Mouse (Mus musculus) kidney, embryonic 16.5 days (tissue): ENCODE results near the gene Gm49486. TPM values are rescaled to one million over a fixed set of nuclear protein-coding genes. Genes with fewer than 3 reads are reported as not detected.

Source experiments
- ATAC-seq: fragments of 200-750 bp; cut with Nextera tagmentation; 2 replicates; pipeline ENCODE4 v1.8.0; 2017; ENCODE audit warnings: moderate TSS enrichment; ENCODE audit not compliant: low FRiP score, low TSS enrichment
- H3K27ac ChIP-seq: fragments of 300-500 bp; sonication (generic); 2 replicates; pipeline ENCODE4 v1.5.1; 2014; ENCODE audit warnings: low read length
- H3K27me3 ChIP-seq: fragments of 300-500 bp; sonication (generic); 2 replicates; pipeline ENCODE4 v1.6.1; 2014; ENCODE audit warnings: low read length, control low read depth, mixed read lengths; ENCODE audit not compliant: insufficient read depth
- H3K36me3 ChIP-seq: fragments of 300-500 bp; sonication (generic); 2 replicates; pipeline ENCODE4 v1.6.1; 2014; ENCODE audit warnings: low read length, control low read depth, mixed read lengths; ENCODE audit not compliant: insufficient read depth
- H3K4me1 ChIP-seq: fragments of 300-500 bp; sonication (generic); 2 replicates; pipeline ENCODE4 v1.6.1; 2014; ENCODE audit warnings: low read length, control low read depth, mixed read lengths; ENCODE audit not compliant: insufficient read depth
- H3K4me2 ChIP-seq: fragments of 300-500 bp; sonication (generic); replicated peaks from 2 replicates; pipeline ENCODE4 v1.6.1; 2014; ENCODE audit warnings: low read depth, low read length
- H3K4me3 ChIP-seq: fragments of 300-500 bp; sonication (generic); 2 replicates; pipeline ENCODE4 v1.5.1; 2014; ENCODE audit warnings: mild to moderate bottlenecking, low read length
- H3K9ac ChIP-seq: fragments of 300-500 bp; sonication (generic); replicated peaks from 2 replicates; pipeline ENCODE4 v1.6.1; 2014; ENCODE audit warnings: low read length
- H3K9me3 ChIP-seq: fragments of 300-500 bp; sonication (generic); 2 replicates; pipeline ENCODE4 v1.6.1; 2016; ENCODE audit warnings: low read length, control low read depth
- WGBS: fragments of 180-500 bp; shearing (Covaris S2); extraction: QIAGEN DNeasy Blood & Tissue Kit; methylation state at CpG from one replicate; pipeline ENCODE4 v1.1.7; 2014; 5-methylcytosine and 5-hydroxymethylcytosine counted together
- polyA plus RNA-seq: library from polyadenylated mRNA; unstranded; fragments of >200 nt; fragmentation: Nextera tagmentation; extraction: Ambion mirVana; gene quantifications from 2 replicates; pipeline ENCODE4 v1.2.1, GENCODE M21; 2015

Gene Gm49486
- polyA plus RNA-seq, 1 experiment from 2014 or later: 0.55 TPM

- no peak overlapping the region for H3K4me2 ChIP-seq
- no peaks in the 10 kb centered on the region for H3K9me3 ChIP-seq
- 63% methylated on average over 3 of the region's 3 CpGs for WGBS
- no peaks in the 10 kb centered on the region; the same call in none of the 2 replicates for H3K36me3 ChIP-seq
- no peak overlapping the region for H3K4me3 ChIP-seq
- peaks cover 5% of the 10 kb centered on the region; the same call in 1 of the 2 replicates for H3K4me1 ChIP-seq
- no peaks in the 10 kb centered on the region for H3K27me3 ChIP-seq
- no peak overlapping the region for H3K27ac ChIP-seq
- no peak overlapping the region for H3K9ac ChIP-seq
- no peak for ATAC-seq
Measured at GRCm38 (mm10) chr15:79290340-79290739, 61.1 kb downstream of the Gm49486 start.

- H3K4me3 ChIP-seq: no peak overlapping the region
- 87% methylated on average over 9 of the region's 9 CpGs for WGBS
Measured at GRCm38 (mm10) chr15:79292779-79293178, 63.6 kb downstream of the Gm49486 start.

GRCm38 (mm10) chr15:79298553-79298952 is 69.4 kb downstream of the Gm49486 start:
- no peak overlapping the region for H3K27ac ChIP-seq
- H3K9ac ChIP-seq: no peak overlapping the region
- no peaks in the 10 kb centered on the region for H3K27me3 ChIP-seq
- 83% methylated on average over 6 of the region's 6 CpGs for WGBS
- H3K4me3 ChIP-seq: no peak overlapping the region
- no peaks in the 10 kb centered on the region for H3K4me1 ChIP-seq
- H3K9me3 ChIP-seq: no peaks in the 10 kb centered on the region
- no peak for ATAC-seq
- H3K4me2 ChIP-seq: no peak overlapping the region
- 0 out of 2 replicates have a peak, but pooled peaks cover 2% of the 10 kb centered on the region for H3K36me3 ChIP-seq

More at GRCm38 (mm10) chr15:79292779-79293178, 63.6 kb downstream of the Gm49486 start:
- H3K27me3 ChIP-seq: no peaks in the 10 kb centered on the region
- no peaks in the 10 kb centered on the region for H3K9me3 ChIP-seq
- H3K36me3 ChIP-seq: no peaks in the 10 kb centered on the region
- ATAC-seq: no peak
- H3K4me2 ChIP-seq: no peak overlapping the region
- H3K9ac ChIP-seq: no peak overlapping the region
- no peak overlapping the region for H3K27ac ChIP-seq
- no peaks in the 10 kb centered on the region for H3K4me1 ChIP-seq

GRCm38 (mm10) chr15:79299563-79300155 is 70.5 kb downstream of the Gm49486 start:
- WGBS: 74% methylated on average over 2 of the region's 2 CpGs

GRCm38 (mm10) chr15:79303725-79304124 is 74.5 kb downstream of the Gm49486 start:
- no peak overlapping the region for H3K27ac ChIP-seq
- no peaks in the 10 kb centered on the region for H3K4me1 ChIP-seq
- WGBS: 77% methylated on average over 8 of the region's 8 CpGs
- H3K4me2 ChIP-seq: no peak overlapping the region
- no peak overlapping the region for H3K4me3 ChIP-seq
- H3K27me3 ChIP-seq: no peaks in the 10 kb centered on the region
- no peaks in the 10 kb centered on the region for H3K9me3 ChIP-seq
- H3K9ac ChIP-seq: no peak overlapping the region
- no peak for ATAC-seq
- peaks cover 7% of the 10 kb centered on the region; the same call in 1 of the 2 replicates for H3K36me3 ChIP-seq

More at GRCm38 (mm10) chr15:79299563-79300155, 70.5 kb downstream of the Gm49486 start:
- no peaks in the 10 kb centered on the region for H3K9me3 ChIP-seq
- H3K4me1 ChIP-seq: no peaks in the 10 kb centered on the region
- no peak overlapping the region for H3K4me3 ChIP-seq
- no peak overlapping the region for H3K27ac ChIP-seq
- H3K36me3 ChIP-seq: 0 out of 2 replicates have a peak, but pooled peaks cover 2% of the 10 kb centered on the region
- H3K9ac ChIP-seq: no peak overlapping the region
- no peak for ATAC-seq
- H3K4me2 ChIP-seq: no peak overlapping the region
- no peaks in the 10 kb centered on the region for H3K27me3 ChIP-seq

GRCm38 (mm10) chr15:79304832-79305231 is 75.6 kb downstream of the Gm49486 start:
- Histone ChIP-seq H3K27ac (no peak overlapping the region), H3K4me1 (no peaks in the 10 kb centered on the region), H3K9me3 (no peaks in the 10 kb centered on the region), H3K4me2 (no peak overlapping the region), H3K36me3 (peaks cover 7% of the 10 kb centered on the region; the same call in 1 of the 2 replicates), H3K9ac (no peak overlapping the region), H3K4me3 (no peak overlapping the region), H3K27me3 (no peaks in the 10 kb centered on the region)
- ATAC-seq: no peak
- 71% methylated on average over 4 of the region's 5 CpGs for WGBS

GRCm38 (mm10) chr15:79306043-79306637 is 76.9 kb downstream of the Gm49486 start:
- Histone ChIP-seq H3K4me3 (no peak overlapping the region), H3K4me1 (no peaks in the 10 kb centered on the region), H3K27me3 (no peaks in the 10 kb centered on the region), H3K4me2 (no peak overlapping the region), H3K36me3 (peaks cover 13% of the 10 kb centered on the region; the same call in 1 of the 2 replicates), H3K9me3 (no peaks in the 10 kb centered on the region), H3K9ac (no peak overlapping the region), H3K27ac (no peak overlapping the region)
- no peak for ATAC-seq
- 81% methylated on average over 23 of the region's 23 CpGs for WGBS

Other genes with a start within 250 kb of the Gm49486 start
- 521 and 528 TPM in 2 replicates for gene H1f0, start 200.9 kb upstream of the Gm49486 start, polyA plus RNA-seq
- not detected in 2 replicates for gene Galr3, start 187.5 kb upstream of the Gm49486 start, polyA plus RNA-seq
- 51.7 and 52.5 TPM in 2 replicates for gene Ankrd54, start 166.5 kb upstream of the Gm49486 start, polyA plus RNA-seq
- gene Eif3l, start 154.2 kb upstream of the Gm49486 start, polyA plus RNA-seq: 254 and 260 TPM in 2 replicates
- 8.5 and 8.9 TPM in 2 replicates for gene Micall1, start 120.5 kb upstream of the Gm49486 start, polyA plus RNA-seq
- 264 and 294 TPM in 2 replicates for gene Polr2f, start 88.4 kb upstream of the Gm49486 start, polyA plus RNA-seq
- gene 1700088E04Rik, start 88.1 kb upstream of the Gm49486 start, polyA plus RNA-seq: 10.1 and 11.9 TPM in 2 replicates
- 0.51 and 0.56 TPM in 2 replicates for gene Sox10, start 64.2 kb upstream of the Gm49486 start, polyA plus RNA-seq
- gene Pick1, start 218 bp upstream of the Gm49486 start, polyA plus RNA-seq: 56.9 and 57.8 TPM in 2 replicates
- gene Slc16a8, start 25.4 kb downstream of the Gm49486 start, polyA plus RNA-seq: 0.24 and 0.30 TPM in 2 replicates
- 12.5 and 17.7 TPM in 2 replicates for gene Baiap2l2, start 56.1 kb downstream of the Gm49486 start, polyA plus RNA-seq
- gene Pla2g6, start 99.0 kb downstream of the Gm49486 start, polyA plus RNA-seq: 18.3 and 21.1 TPM in 2 replicates
- 3.7 and 4.0 TPM in 2 replicates for gene Maff, start 117.2 kb downstream of the Gm49486 start, polyA plus RNA-seq
- 75.0 and 80.5 TPM in 2 replicates for gene Tmem184b, start 174.2 kb downstream of the Gm49486 start, polyA plus RNA-seq
- 66.0 and 71.5 TPM in 2 replicates for gene Csnk1e, start 226.2 kb downstream of the Gm49486 start, polyA plus RNA-seq